Mouse (Mus musculus) lung, postnatal 10 days (tissue): ENCODE data around the gene Fam228b.
"Not testable (repeated sequence)": the region's sequence is repeated elsewhere in the genome, so short reads cannot be mapped to it uniquely, and the experiment has no call there.

Experiments
- DNase-seq: peaks from one replicate; pipeline ENCODE4 v3.0.0; 2021

The Fam228b gene

DNA sequence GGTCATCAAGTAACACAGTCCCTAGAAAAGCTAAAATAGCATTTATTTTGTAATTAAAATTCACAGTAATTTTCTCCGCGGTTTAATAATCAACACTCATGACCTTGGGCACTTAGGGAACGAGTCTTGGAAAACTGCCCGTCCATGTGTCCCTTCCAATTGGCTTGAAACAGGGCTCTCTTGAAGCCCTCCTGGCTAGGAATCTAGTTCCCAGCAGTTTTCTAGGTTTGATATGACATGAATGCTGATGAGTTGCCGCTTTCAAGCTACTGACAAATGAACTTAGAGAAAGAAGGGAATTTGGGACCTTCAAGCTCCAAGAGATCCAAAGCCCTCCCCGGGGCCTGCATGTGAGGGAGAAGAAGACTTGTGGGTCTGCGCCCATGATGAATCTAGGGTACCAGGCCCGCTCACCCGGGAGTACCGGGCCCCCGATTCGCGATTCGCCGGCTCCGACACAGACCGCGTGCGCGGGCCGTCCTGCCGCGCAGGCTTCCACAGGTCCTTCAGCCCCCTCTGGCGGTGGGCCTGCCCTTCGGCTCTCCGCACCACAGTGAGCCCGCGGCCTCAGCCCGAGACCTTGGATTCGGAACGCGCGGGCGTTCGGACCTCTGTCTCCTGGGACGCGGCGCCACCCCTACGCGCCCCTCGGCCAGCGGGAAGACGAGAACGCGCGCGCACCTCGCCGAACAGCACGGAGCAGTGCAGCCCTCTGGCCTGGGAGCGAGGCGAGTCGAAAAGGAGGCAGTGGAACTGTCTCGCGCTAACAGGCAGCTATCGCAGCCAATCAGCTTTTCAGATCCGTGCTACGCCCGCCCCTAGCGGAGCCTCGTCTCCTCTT, at the start of gene Fam228b, which contains the start of gene Pfn4:
TSS of gene Fam228b (minus strand) at position 776 of the 841 bp plus-strand sequence.
TSS of gene Pfn4 (plus strand) at position 531 of the 841 bp plus-strand sequence.
- DNase-seq, result peak; percentile 97

GRCm38 (mm10) chr12:4817361-4818101, 48.5 kb upstream of the Fam228b start, which contains the start of gene Sf3b6:
Sf3b6 (plus strand) TSS chr12:4817544.
- DNase-seq, result peak; percentile 99

DNA sequence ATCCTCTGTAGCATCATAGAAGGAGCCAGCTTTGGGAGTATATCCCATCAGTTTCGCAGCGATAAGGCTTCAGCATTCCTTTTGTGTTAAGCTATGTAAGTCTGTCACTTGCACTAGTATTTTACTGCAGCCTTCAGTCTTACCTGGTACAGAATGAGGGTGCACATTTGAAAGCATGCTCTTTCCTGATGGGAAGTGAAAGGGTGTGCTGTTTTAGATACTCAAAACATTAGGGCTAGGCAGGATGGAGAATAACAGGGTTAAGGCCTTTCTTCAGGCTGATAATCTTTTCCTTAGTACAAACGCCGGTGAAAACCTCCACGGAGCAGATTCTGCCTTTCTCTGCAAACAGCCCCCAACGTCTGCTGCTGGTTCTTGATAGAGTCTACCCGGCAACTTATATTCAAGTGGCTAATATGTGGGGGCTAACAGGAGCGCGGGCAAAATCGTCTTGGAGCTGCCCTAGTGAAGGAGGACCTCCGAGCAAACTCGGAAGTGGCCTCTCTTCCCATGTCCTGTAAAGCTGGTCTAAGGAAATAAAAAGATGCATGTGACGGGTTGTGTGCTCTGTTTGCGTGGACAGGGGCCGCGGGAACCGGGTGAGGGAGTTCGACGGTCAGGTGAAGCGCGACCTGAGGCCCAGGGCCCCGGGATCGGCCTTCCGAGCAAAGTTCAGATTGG, 47.8 kb upstream of the Fam228b start:
- DNase-seq, result no peak

DNA sequence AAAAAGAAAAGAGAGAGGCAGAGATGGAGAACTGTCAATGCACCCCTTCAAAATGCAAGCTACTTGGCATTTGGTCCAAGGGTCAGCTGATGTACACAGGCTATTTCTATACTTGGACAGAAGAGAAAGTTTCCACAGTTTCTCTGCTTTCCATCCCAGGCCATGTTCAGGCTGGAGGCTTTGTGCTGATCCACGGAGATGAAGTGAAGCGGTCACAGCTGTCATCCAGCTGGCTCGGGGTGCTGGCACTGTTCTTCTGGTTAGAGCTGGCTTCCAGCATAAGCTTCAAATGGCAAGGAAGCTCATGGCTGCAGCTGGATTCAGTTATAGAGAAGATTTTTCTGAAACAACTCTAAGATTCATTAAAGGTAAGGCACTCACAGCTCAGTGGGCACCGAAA, 44.6 kb upstream of the Fam228b start:
- peak; percentile 73 for DNase-seq

GRCm38 (mm10) chr12:4811705-4812104, 42.6 kb upstream of the Fam228b start:
- no peak for DNase-seq

- no peak for DNase-seq
Observed at GRCm38 (mm10) chr12:4811036-4811435, 42.0 kb upstream of the Fam228b start.

DNA sequence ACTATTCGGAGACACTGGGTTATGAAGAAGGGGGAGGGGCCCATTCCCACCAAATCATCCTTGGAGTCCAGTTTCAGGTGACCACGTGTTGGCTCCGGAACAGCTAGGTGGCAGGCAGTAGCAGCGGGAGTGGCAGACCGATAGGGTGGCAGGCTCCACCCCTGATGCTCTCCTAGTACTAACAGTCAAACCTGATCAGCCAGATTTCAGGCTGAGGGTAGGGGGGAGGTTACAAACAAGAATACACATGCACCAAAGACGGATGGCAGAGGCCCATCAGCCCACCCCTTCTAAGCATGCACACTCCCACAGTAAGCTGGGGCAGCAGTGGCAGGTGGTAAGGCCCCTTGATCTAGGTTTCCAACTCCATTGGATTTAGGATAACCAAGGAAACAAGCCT, 28.4 kb upstream of the Fam228b start:
- DNase-seq, result not testable (repeated sequence)

- no peak for DNase-seq
Observed at GRCm38 (mm10) chr12:4793718-4794117, 24.7 kb upstream of the Fam228b start.

DNA sequence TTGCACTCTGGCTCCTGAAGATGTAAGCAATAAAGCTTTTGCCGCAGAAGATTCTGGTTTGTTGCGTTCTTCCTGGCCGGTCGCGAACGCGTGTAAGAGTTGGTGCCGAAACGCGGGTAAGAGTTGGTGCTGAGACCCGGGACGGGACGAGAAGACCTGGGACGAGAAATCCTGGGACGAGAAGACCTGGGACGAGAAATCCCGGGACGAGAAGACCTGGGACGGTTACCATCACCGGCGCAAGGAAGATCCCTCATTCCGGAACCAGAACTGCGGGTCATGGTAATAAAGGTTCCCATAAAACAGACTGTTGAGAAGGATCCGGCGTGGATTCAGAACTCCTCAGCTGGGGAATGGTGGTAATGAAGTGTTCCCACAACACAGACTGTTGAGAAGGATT, 19.1 kb upstream of the Fam228b start:
- DNase-seq, result not testable (repeated sequence)

- DNase-seq, result no peak
Observed at GRCm38 (mm10) chr12:4784466-4784865, 15.4 kb upstream of the Fam228b start.

DNA sequence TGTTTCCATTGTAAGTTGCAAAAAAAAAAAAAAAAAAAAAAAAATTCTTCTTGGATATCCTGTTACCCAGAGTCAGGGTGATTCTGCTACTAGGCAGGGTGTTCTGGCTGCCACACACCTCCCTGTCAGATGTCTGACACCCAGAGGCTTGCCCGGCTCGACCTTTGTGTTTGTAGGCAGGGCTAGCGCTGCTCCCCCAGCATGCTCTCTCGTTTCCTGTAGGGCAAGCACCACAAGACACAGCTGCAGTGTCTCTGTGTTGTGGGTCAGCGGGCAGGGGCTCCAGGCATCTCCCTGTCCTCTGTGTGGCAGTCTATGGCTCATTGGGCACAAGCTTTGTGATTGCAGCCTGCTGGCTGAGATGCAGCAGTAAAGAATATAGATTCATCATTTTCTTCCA, 14.5 kb upstream of the Fam228b start:
- DNase-seq, result no peak

DNA sequence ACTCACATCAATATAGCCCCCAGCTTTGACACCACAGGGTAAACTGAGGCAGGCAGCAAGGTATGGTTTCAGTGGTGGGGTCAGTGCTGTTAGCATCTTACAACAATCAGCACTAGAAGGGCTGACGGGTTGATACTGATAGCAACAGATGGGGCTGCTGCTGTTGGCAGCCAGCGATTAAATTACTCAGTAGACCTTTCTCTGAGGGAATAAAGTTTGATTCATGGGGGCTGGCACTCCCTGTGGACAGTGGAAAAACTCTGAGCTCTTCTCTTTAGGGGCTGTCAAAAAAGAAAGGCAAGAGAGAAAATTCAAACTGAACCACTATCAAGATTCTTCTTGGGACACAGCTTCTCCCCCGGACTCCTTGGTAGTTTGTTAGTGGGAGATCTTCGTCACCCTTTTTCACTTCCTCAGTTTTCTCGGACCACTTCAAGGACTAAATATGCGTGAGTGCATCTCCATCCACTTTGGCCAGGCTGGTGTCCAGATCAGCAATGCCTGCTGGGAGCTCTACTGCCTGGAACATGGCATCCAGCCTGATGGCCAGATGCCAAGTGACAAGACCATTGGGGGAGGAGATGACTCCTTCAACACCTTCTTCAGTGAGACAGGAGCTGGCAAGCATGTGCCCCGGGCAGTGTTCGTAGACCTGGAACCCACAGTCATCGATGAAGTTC, 12.8 kb upstream of the Fam228b start:
- not testable (repeated sequence) for DNase-seq

DNA sequence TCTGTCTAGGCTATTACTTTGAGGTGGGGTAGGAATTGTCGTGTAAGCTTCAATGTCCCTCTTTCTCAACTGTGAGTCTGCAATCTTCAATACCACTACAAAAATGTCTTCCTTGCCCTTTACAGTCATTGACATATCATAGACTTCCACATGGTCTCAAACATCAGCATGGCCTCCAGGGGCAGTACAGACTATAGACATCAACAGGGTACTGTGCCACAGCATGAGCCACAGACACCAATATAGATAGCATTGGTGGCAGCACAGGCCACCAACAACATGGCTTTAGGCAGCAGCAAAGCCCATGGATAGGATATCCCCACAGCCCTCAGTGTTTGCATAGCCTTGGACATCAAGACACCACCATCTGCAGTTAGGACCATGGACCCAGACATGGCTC, 12.2 kb upstream of the Fam228b start:
- DNase-seq, result no peak

GRCm38 (mm10) chr12:4780245-4780644, 11.2 kb upstream of the Fam228b start:
- DNase-seq, result no peak

GRCm38 (mm10) chr12:4777734-4778133, 8.7 kb upstream of the Fam228b start:
- no peak for DNase-seq

DNA sequence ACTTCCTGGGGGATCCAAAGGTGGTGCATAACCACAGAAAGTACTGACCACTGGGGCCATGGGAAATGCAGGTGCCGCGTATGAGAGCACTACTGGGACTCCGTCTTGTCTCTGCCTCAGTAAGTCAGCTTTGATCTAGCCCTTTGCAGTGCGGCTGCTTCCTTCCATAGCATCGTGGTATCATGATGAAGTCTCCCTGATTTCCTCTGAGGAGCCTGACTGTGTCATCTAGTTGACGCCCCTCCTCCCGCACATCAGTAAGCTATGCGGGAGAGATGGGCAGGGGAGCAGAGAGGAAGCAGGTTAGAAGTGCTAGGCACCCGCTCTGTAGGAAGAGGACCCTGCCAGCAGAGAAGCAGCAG, 6.5 kb upstream of the Fam228b start:
- no peak for DNase-seq

- no peak for DNase-seq
Observed at GRCm38 (mm10) chr12:4774895-4775587, 6.0 kb upstream of the Fam228b start.

GRCm38 (mm10) chr12:4769333-4769723, 261 bp upstream of the Fam228b start:
- DNase-seq, result no peak

GRCm38 (mm10) chr12:4757060-4757459, 12.0 kb downstream of the Fam228b start:
- no peak for DNase-seq

GRCm38 (mm10) chr12:4754451-4754850, 14.6 kb downstream of the Fam228b start:
- DNase-seq, result not testable (repeated sequence)

DNA sequence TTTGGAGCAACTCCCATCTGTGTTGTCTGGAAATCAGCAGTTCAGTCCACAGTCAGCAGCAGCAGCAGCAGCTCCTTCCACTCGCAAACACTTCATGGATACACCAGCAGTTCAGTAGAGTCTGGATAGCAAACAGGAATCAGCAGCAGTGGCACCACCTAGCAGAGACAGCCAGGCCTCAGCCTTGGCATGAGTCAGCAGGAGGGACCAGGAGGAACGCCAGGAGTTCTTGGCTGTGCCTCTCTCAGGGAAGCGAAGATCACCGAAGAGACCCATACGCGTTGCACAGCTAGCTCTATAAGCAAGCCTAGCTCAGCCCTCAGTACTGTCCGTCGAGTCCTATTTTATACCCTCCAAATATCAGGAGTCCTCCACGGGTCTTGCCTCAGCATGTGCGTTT, 24.6 kb downstream of the Fam228b start:
- no peak for DNase-seq

GRCm38 (mm10) chr12:4742183-4742582, 26.9 kb downstream of the Fam228b start:
- DNase-seq, result no peak
